Mouse (Mus musculus) gastrocnemius, adult 18-20 months (tissue): ENCODE measurements around the gene Dedd. TPM values are rescaled to one million over a fixed set of nuclear protein-coding genes. Genes with fewer than 3 reads are reported as not detected.

ENCODE experiments used
- DNase-seq: peaks from one replicate; pipeline ENCODE4 v3.0.0; 2021; ENCODE audit warnings: low spot score
- total RNA-seq, 2 experiments: library from RNA; stranded (reverse); gene quantifications; 2 replicates each; pipeline ENCODE4 v1.2.3; 2021

The Dedd gene
- total RNA-seq, 2 experiments from 2014 or later = 28.1 to 35.8 TPM

- DNase-seq = no peak
Observed at GRCm38 (mm10) chr1:171358421-171358820, 29.5 kb downstream of the Dedd start.

GRCm38 (mm10) chr1:171360253-171360652 is 31.3 kb downstream of the Dedd start:
- DNase-seq = no peak

GRCm38 (mm10) chr1:171360656-171361055 is 31.7 kb downstream of the Dedd start, which contains the start of gene Klhdc9:
Gene Klhdc9 (minus strand): TSS chr1:171360798.
- peak; percentile 79 for DNase-seq

GRCm38 (mm10) chr1:171361106-171362103 is 32.5 kb downstream of the Dedd start:
- DNase-seq = peak; percentile 71

- DNase-seq = no peak
Observed at GRCm38 (mm10) chr1:171365934-171366333, 37.0 kb downstream of the Dedd start.

- DNase-seq = no peak
Observed at GRCm38 (mm10) chr1:171369845-171370556, 41.1 kb downstream of the Dedd start, which contains the start of gene Nectin4. Gene Nectin4 (plus strand): TSS chr1:171370099.

- no peak for DNase-seq
Observed at GRCm38 (mm10) chr1:171372880-171373279, 43.9 kb downstream of the Dedd start.

- DNase-seq = no peak
Observed at GRCm38 (mm10) chr1:171373946-171374345, 45.0 kb downstream of the Dedd start.

GRCm38 (mm10) chr1:171375646-171376097 is 46.7 kb downstream of the Dedd start:
- no peak for DNase-seq

- no peak for DNase-seq
Observed at GRCm38 (mm10) chr1:171378298-171378697, 49.4 kb downstream of the Dedd start.

- peak; percentile 80 for DNase-seq
Observed at GRCm38 (mm10) chr1:171379935-171380599, 51.1 kb downstream of the Dedd start.

GRCm38 (mm10) chr1:171382096-171382620 is 53.2 kb downstream of the Dedd start:
- no peak for DNase-seq

- DNase-seq = no peak
Observed at GRCm38 (mm10) chr1:171384361-171384760, 55.4 kb downstream of the Dedd start.

GRCm38 (mm10) chr1:171385171-171385570 is 56.2 kb downstream of the Dedd start:
- no peak for DNase-seq

GRCm38 (mm10) chr1:171387099-171387498 is 58.2 kb downstream of the Dedd start:
- no peak for DNase-seq

- DNase-seq = peak; percentile 18
Observed at GRCm38 (mm10) chr1:171388376-171389102, 59.6 kb downstream of the Dedd start, which contains the start of gene Arhgap30. Gene Arhgap30 (plus strand): TSS chr1:171388954.

GRCm38 (mm10) chr1:171390101-171390500 is 61.2 kb downstream of the Dedd start:
- DNase-seq = no peak
